Mouse (Mus musculus) kidney, adult 18-20 months (tissue): ENCODE data around the gene Fut7.

Experiments
- DNase-seq: peaks from one replicate; pipeline ENCODE4 v3.0.0; 2021

The Fut7 gene

DNA sequence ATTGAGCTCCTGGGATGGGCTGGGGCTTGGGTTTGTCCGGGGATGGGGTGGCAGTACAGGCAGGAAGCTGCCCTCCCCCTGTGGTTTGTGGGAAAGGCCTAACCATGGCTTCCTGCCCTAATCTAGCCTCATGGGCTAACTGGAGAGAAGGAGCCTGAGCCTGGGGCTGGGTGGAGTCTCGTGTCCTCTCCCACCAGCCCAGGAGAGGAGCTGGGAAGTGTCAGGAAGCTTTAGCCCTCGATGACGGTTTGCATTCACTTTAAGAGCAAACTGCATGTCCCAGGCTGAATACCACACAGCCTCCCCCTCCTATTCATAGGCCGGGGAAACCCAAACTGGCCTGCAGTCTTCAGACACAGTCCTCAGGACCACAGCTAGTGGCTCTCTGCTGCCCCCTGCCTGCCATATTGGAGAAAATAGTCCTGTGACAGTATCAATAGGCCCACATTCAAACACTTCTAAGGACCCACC lies 3.7 kb downstream of the Fut7 start:
- DNase-seq = peak; percentile 79

DNA sequence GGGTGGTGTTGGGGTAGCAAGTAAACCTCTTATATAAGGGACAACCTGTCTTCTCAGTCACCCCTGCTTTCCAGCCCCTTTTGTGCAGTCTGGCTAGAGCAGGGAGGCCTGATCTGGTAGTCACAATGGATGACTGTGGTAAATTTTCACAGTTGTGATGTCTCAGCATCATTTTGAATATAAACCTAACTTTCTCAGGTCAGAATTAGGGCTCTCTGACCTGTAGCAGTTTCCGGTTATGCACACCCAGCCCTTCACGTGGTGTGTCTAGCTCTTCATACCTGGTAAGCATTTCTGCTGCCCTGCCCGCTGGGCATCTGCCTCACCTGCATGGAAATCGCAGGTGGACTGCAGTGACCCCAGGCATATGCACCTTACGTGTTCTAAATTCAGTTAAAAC lies 4.2 kb downstream of the Fut7 start:
- no peak for DNase-seq

DNA sequence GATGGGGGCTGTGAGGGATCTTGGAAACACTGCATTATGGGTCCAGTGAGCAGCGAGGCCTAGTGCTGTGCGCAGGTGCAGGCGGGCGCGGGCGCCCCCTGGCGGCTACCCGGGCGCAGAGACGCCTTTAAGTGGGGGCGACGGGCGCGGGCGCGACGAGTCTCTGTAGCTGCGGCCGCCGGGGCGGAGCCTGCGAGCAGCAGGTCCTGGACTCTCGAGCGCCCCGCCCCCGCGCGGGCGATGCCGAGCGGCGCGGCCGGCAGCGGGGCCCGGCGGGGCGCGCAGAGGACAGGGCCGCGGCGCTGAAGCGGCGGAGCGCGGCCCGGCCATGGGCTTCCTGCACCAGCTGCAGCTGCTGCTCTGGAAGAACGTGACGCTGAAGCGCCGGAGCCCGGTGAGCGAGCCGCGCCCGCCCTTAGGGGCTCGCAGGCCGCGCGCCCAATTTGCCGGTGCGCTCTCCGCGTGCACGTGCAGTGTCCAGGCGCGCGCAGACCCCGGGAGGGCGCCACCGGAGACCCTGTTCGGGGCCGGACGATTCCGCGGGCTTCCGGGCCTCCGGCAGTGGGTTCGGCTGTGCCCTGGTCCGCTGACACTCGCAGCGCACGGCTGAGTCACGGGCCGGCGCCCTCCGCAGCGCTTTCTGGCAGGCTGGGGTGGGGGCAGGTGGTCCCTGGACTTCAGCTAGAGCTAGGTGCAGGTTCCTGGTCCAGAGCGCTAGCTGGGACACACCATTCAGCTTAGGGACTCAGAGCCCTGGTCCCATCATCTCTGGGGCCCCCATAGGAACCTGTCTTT lies 5.6 kb downstream of the Fut7 start, which contains the start of gene Abca2:
Gene Abca2, plus strand, starts transcription at position 262 of the 795 bp plus-strand sequence.
- peak; percentile 95 for DNase-seq

DNA sequence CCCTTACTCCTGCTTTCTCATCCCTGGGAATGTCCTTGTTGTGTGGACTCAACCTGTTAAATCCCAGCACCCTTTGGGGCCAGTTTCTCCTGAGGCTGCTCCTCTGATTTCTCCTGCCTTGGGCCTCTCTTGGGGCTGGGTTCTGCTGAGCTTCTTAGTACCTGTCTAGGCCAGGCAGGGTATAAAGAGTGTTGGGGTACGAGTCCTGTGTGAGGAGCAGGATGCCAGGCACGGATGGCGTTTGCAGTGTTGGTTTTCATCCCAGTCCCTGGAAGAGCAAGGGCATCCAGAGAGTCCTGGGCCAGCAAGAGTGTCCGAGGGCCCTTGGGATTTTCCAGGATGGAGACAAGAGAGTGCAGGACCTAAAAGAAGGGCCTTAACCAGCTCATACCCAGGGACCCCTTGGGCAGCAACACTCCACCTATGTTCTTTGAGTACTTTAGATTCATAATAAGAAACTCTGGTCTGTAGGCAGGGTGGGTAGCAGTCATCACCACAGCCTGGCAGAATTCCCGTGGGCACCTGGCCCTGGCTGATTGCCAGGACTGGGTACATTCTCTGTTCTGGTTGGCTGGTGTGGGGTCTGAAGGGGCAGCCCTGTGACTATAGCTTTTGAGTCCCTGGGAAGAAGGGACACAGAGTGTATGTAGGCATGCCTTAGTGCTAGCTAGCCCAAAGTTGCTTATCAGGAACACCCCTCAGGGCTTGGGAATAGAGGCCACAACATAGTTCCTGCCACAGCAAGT lies 6.5 kb downstream of the Fut7 start:
- peak; percentile 34 for DNase-seq

DNA sequence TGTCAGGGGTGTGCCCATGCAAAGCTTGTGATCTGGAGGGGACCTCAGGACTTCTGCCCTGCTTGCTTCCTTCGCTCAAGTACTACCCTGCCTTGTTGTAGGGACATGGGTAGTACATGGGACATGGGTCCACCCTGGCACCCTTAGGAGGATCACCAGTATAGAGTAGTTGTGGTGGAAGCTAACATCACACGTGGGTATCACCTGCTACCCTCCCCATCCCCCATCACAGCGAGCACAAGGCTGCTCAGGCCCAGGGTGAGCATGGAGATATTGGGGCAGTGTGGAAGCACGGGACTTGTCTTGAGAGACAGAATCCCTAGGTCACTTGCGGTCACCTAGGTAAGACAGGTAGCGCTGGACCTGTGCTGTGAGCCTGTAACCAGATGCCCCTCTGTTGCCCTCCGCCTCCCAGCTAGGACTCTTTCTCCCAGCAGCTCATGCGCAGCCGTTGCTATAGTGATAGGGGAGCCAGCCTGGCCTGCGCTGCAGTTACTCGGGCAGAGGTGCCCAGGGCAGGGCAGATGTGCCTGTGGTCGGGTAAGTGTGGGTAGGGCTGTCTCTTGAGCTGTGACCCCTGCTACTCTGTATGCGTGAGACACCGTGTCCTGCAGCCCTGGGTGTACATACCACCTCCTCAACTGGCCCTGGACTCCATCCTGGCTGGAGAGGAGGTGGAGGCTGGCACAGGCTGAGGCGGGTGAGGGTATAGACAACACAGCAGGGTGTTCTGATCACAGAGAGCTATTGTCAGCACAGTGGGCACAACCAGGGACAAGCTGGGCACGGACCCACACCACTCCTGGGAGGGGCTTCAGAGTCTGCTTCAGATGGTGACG lies 7.5 kb downstream of the Fut7 start:
- DNase-seq = peak; percentile 42

GRCm38 (mm10) chr2:25431308-25431855 lies 8.3 kb downstream of the Fut7 start:
- DNase-seq = no peak

DNA sequence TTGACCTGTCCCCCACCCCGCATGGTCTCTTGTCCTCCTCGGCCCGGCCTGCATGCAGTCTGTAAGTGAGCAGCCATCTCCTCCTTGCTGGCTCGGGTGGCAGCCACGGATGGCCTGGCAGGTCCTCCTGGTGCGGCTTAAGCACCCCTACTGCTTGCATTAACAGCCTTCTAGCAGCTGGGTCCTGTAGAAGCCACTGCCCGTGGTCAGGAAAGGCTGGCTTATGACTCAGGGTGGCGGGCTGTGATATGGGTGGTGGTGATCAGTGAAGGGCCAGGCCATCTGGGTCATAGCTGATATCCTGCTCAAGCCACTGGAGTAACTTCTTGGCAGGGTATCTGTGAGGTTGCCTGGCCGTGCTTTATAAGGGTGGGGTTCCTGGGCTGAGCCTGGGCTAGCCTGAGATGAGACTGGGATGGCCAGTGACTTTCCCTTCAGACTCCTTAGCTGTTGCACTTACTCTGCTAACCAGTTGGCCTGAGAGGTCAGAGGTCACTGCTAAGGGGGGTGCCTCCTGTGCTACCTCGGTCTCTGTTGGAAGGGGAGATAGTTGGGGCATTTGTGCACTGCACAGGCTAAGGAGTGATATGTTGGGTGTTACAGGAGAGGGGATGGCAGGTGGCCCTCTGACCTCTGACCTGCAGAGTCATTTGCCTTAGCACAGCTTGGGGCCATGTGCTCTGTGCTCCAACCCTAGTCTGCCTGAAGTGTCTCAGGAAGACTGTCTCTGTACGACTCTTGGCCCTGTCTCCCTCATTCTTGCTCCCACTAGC lies 9.4 kb downstream of the Fut7 start:
- no peak for DNase-seq

GRCm38 (mm10) chr2:25433101-25433500 lies 10.0 kb downstream of the Fut7 start:
- DNase-seq = no peak

DNA sequence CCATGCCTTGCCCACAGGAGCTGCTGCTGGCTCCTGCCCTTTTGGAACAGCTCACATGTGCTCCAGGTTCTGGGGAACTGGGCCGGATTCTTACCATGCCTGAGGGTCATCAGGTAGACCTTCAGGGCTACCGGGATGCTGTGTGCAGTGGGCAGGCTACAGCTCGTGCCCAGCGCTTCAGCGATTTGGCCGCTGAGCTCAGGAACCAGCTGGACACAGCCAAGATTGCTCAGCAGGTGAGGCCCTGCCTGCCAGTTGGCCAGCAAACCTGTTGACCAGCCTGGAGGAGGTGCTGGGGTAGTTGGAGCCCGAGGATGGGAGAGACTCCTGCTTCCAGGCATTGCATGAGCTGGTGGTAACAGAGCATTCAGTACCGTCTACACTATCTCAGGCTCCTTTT lies 11.2 kb downstream of the Fut7 start:
- DNase-seq = no peak

GRCm38 (mm10) chr2:25436286-25436820 lies 13.3 kb downstream of the Fut7 start:
- DNase-seq = no peak

GRCm38 (mm10) chr2:25441067-25441466 lies 18.0 kb downstream of the Fut7 start:
- no peak for DNase-seq

- DNase-seq = no peak
Observed at GRCm38 (mm10) chr2:25442682-25443081, 19.6 kb downstream of the Fut7 start.

DNA sequence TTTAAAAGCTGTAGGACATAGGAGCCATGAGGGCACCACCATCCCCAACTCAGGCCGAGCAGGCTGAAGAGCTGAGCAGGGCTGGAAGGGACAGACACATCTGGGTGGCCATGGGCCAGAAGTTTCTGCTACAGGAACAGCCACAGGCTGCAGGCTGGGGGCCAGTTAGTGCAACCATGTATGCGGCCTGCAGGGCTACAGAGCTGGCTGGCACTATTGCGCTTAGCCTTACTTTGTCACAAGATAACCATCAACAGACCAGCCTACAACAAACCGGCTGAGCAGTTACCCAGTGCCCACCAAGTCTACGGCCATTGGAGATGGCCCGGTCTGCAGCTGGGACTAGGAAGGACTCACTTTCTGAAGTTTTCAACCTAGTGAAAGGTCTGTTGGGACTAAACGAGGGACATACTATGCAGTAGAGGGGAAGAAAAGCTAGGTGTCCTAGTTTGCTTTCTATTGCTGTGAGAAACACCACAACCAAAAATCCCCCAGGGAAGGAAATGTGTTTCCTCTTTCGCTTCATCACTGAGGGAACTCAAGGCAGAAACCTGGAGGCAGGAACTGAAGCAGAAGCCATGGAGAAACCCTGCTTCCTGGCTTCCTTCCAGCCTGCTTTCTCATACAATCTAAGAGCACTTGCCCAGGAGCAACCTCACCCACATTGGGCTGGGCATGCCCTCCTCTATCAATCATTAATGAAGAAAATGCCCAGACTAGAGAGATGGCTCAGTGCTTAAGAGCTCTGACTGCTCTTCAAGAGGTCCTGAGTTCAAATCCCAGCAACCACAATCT lies 28.0 kb downstream of the Fut7 start:
- no peak for DNase-seq

DNA sequence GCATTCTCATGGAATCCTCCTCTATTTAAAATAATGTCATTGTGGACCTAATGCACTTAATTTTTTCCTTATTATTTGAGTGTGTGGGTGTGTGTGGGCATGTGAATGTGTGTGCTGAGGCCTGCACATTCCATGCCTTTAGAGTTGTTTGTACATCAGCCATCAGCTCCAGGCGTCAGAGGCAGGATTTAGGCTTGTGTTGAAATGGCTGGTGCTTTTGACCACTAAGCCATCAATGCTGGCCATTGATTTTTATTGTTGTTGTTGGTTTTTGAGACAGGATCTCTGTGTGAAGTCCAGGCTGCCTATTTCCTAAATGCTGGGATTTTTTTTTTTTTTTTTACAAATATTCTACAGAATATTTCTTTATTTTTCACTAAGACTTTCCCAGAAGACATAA lies 29.9 kb downstream of the Fut7 start:
- DNase-seq = no peak

DNA sequence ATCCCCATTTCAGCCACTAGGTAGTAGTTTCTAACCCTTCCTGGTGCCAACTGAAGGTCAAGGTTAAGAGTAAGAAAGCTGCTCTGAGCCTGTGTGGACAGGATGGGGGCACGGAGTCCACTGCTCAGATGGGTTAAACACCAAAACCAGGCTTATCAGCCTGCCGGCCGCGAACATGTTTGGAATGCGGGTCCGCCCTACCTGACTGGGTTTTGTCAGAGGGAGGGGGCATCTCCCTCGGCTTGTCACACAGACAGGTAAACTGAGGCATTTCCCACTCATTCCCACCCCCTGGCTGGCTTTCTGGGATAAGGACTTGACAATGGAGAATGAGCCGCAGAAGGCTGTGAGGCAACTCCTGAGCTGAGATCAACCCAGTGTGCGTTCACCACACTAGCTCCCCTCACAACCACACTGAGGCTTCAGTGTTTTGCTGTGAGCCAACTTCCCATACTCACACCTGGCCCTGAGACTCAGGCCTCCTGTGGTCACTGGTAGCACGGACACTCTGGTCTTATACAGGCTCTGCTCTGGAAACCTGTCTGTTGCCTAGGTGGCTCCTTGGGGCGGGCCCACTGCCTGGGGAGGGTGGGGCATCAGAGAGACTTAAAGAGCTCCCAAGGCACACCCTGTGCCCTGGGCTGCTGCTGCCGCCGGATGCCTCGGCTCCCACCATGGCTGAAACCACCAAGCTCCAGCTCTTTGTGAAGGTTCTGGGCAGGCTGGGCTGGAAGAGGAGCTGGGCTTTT lies 33.3 kb downstream of the Fut7 start, which contains the start of gene Clic3:
Gene Clic3, plus strand, starts transcription at position 634 of the 749 bp plus-strand sequence.
- DNase-seq = no peak

DNA sequence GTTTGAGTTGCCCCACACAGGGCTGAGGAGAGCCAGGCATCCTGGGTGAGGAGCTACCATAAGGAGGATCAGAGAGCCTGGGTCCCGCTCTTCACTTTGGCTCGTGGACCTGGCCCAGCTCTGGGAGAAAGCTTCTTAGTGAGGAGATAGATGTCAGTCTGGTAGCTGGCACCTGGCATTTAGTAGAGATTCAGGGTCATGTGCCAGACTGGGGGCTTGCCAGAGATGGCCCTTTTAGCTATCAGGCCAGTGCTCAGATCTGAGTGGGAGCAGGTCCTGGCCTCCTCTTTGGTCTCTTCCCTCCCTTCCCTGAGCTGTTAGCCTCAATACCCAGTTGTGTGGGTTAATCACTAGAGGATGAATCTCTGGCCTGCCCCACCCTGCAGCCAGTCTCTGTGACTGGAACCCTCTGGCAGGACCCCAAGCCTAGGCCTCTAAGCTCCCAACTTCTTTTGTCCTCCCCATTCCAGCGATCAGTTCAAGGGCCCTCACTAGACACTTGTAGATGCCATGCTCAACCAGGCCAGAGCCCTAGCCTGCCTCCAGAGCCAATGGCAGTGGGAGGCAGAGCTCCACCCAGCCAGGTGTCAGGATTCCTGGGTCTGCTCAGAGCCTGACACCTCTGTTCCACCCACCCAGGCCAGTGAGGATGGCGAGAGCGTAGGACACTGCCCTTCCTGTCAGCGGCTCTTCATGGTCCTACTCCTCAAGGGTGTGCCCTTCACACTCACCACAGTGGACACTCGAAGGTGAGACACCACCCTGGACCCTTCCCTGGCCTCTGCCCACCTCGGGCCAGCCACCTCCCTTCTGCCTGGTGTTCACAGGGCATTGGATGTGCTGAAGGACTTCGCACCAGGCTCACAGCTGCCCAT lies 34.2 kb downstream of the Fut7 start:
- no peak for DNase-seq

- no peak for DNase-seq
Observed at GRCm38 (mm10) chr2:25458911-25459310, 35.8 kb downstream of the Fut7 start.

GRCm38 (mm10) chr2:25460135-25460534 lies 37.1 kb downstream of the Fut7 start:
- DNase-seq = peak; percentile 35
